Mouse (Mus musculus): ENCODE measurements around the gene Atg5. TPM values are rescaled to one million over a fixed set of nuclear protein-coding genes. Genes with fewer than 3 reads are reported as not detected.

Gene Atg5
- total and polyA plus RNA-seq, 2 experiments from 2014 or later = 20.0 to 25.2 TPM

- Histone ChIP-seq H3K27ac (ENCODE audit: low read depth) (no peak overlapping the region), H3K36me3 (replicated peaks; ENCODE audit: control insufficient read depth, insufficient read depth, low read length) (no peaks in the 10 kb centered on the region), H3K27me3 (ENCODE audit: control insufficient read depth, insufficient read depth, low read length) (no peaks in the 10 kb centered on the region), H3K9me3 (replicated peaks; ENCODE audit: control insufficient read depth, low read length) (no peaks in the 10 kb centered on the region), H3K9ac (replicated peaks; ENCODE audit: low read depth, low read length) (no peak overlapping the region), H3K4me3 (ENCODE audit: low read depth, low read length) (no peak overlapping the region), H3K4me2 (ENCODE audit: low read depth, low read length) (no peak overlapping the region), H3K4me1 (ENCODE audit: control insufficient read depth, insufficient read depth) (no peaks in the 10 kb centered on the region)
- ATAC-seq (ENCODE audit: insufficient read depth, low read depth) (no peak), DNase-seq (ENCODE audit: low spot score) (no peak)
- TF ChIP-seq CTCF (IDR thresholded peaks at IDR 0.05; ENCODE audit: low read depth) = no peak
- no peak for TF ChIP-seq EP300 (IDR thresholded peaks at IDR 0.05; ENCODE audit: low read depth)
- 49% methylated on average over 12 of the region's 12 CpGs for WGBS
Observed at GRCm38 (mm10) chr10:44391509-44392290, 123.5 kb downstream of the Atg5 start.

GRCm38 (mm10) chr10:44392855-44393254, 124.7 kb downstream of the Atg5 start:
- Histone ChIP-seq H3K9ac (replicated peaks; ENCODE audit: low read depth, low read length) (no peak overlapping the region), H3K36me3 (replicated peaks; ENCODE audit: control insufficient read depth, insufficient read depth, low read length) (no peaks in the 10 kb centered on the region), H3K4me2 (ENCODE audit: low read depth, low read length) (no peak overlapping the region), H3K4me3 (ENCODE audit: low read depth, low read length) (no peak overlapping the region), H3K9me3 (replicated peaks; ENCODE audit: control insufficient read depth, low read length) (no peaks in the 10 kb centered on the region), H3K27ac (ENCODE audit: low read depth) (no peak overlapping the region), H3K27me3 (ENCODE audit: control insufficient read depth, insufficient read depth, low read length) (no peaks in the 10 kb centered on the region), H3K4me1 (ENCODE audit: control insufficient read depth, insufficient read depth) (no peaks in the 10 kb centered on the region)
- 81% methylated on average over 8 of the region's 8 CpGs for WGBS
- ATAC-seq (ENCODE audit: insufficient read depth, low read depth) (no peak), DNase-seq (ENCODE audit: low spot score) (no peak)
- TF ChIP-seq EP300 (IDR thresholded peaks at IDR 0.05; ENCODE audit: low read depth) = no peak
- no peak for TF ChIP-seq CTCF (IDR thresholded peaks at IDR 0.05; ENCODE audit: low read depth)

DNA sequence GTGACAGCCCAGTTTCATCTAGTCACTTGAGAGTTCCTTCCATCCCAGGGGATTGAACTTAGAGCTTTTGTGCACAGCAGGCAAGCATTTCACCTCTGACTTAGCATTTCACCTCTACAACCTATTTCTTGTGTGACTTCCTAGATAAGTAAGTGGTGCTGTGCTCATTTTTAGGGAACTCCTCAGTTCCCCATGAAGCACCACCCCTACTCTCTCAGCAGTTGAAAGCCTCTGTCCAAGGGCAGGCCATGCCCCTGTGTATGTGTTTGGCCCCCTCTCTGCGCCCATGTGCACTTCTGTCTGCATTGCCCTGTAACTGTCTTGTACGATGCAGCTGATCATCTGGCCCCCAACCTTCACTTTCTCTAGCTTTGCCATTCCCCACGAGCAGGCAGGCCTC, 132.0 kb downstream of the Atg5 start:
- 73% methylated on average over 3 of the region's 3 CpGs for WGBS
- no peak overlapping the region for H3K9ac ChIP-seq (replicated peaks; ENCODE audit: low read depth, low read length)
- H3K27me3 ChIP-seq (ENCODE audit: control insufficient read depth, insufficient read depth, low read length) = no peaks in the 10 kb centered on the region
- H3K27ac ChIP-seq (ENCODE audit: low read depth) = no peak overlapping the region
- TF ChIP-seq EP300 (IDR thresholded peaks at IDR 0.05; ENCODE audit: low read depth) = no peak
- TF ChIP-seq CTCF (IDR thresholded peaks at IDR 0.05; ENCODE audit: low read depth) = no peak
- no peak overlapping the region for H3K4me3 ChIP-seq (ENCODE audit: low read depth, low read length)
- H3K4me1 ChIP-seq (ENCODE audit: control insufficient read depth, insufficient read depth) = peaks cover 29% of the 10 kb centered on the region
- H3K9me3 ChIP-seq (replicated peaks; ENCODE audit: control insufficient read depth, low read length) = no peaks in the 10 kb centered on the region
- DNase-seq (ENCODE audit: low spot score) = no peak
- ATAC-seq (ENCODE audit: insufficient read depth, low read depth) = no peak
- no peaks in the 10 kb centered on the region for H3K36me3 ChIP-seq (replicated peaks; ENCODE audit: control insufficient read depth, insufficient read depth, low read length)
- H3K4me2 ChIP-seq (ENCODE audit: low read depth, low read length) = no peak overlapping the region

DNA sequence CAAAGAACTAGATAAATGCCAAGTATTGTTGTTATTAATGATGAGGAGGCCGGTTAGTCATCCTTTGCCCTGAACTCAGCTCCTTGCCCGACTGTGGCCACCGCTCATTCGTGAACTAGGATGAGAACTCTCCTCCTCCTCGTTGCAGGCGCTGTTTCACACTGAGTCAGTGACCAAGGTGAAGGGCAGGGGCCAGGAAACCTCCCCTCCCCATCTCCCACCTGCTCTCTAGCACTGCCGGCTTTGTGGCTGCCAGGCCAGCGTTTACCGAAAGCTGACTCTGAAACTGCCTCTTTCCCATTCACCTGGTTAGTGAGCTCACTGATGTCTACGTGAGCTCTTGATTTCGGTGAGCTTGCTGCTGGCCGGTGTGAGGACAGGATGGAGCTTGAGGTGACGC, 132.4 kb downstream of the Atg5 start:
- H3K4me1 ChIP-seq (ENCODE audit: control insufficient read depth, insufficient read depth) = peaks cover 29% of the 10 kb centered on the region
- no peak overlapping the region for H3K4me2 ChIP-seq (ENCODE audit: low read depth, low read length)
- ATAC-seq (ENCODE audit: insufficient read depth, low read depth) (no peak), DNase-seq (ENCODE audit: low spot score) (no peak)
- no peak overlapping the region for H3K4me3 ChIP-seq (ENCODE audit: low read depth, low read length)
- H3K27me3 ChIP-seq (ENCODE audit: control insufficient read depth, insufficient read depth, low read length) = no peaks in the 10 kb centered on the region
- H3K36me3 ChIP-seq (replicated peaks; ENCODE audit: control insufficient read depth, insufficient read depth, low read length) = no peaks in the 10 kb centered on the region
- no peak overlapping the region for H3K27ac ChIP-seq (ENCODE audit: low read depth)
- WGBS = 82% methylated on average over 13 of the region's 13 CpGs
- no peak overlapping the region for H3K9ac ChIP-seq (replicated peaks; ENCODE audit: low read depth, low read length)
- no peaks in the 10 kb centered on the region for H3K9me3 ChIP-seq (replicated peaks; ENCODE audit: control insufficient read depth, low read length)
- TF ChIP-seq EP300 (IDR thresholded peaks at IDR 0.05; ENCODE audit: low read depth) (no peak), CTCF (IDR thresholded peaks at IDR 0.05; ENCODE audit: low read depth) (no peak)

DNA sequence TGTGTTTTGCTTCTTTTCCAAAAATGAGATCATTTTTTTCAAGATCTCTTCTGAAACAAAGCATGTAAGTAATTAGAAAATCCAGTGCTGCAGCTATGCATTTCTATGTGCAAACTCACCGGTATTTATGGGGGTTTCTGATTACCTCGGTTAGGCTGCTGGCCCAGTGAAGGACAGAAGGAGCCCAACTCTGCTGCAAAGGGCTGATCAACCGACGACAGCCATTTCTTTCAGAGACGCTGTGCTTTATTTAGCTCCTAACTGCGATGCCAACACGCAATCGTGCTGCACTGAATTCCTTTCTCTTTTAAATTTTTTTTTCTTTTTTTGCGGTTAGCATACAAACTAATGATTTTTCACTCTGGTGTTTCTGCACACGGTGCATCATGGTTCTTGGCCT, 133.4 kb downstream of the Atg5 start:
- no peaks in the 10 kb centered on the region for H3K36me3 ChIP-seq (replicated peaks; ENCODE audit: control insufficient read depth, insufficient read depth, low read length)
- peaks cover 29% of the 10 kb centered on the region for H3K4me1 ChIP-seq (ENCODE audit: control insufficient read depth, insufficient read depth)
- no peak for TF ChIP-seq CTCF (IDR thresholded peaks at IDR 0.05; ENCODE audit: low read depth)
- TF ChIP-seq EP300 (IDR thresholded peaks at IDR 0.05; ENCODE audit: low read depth) = no peak
- no peaks in the 10 kb centered on the region for H3K9me3 ChIP-seq (replicated peaks; ENCODE audit: control insufficient read depth, low read length)
- H3K9ac ChIP-seq (replicated peaks; ENCODE audit: low read depth, low read length) = no peak overlapping the region
- no peak overlapping the region for H3K4me2 ChIP-seq (ENCODE audit: low read depth, low read length)
- 38% methylated on average over 10 of the region's 10 CpGs for WGBS
- ATAC-seq (ENCODE audit: insufficient read depth, low read depth) (no peak), DNase-seq (ENCODE audit: low spot score) (no peak)
- no peak overlapping the region for H3K27ac ChIP-seq (ENCODE audit: low read depth)
- no peaks in the 10 kb centered on the region for H3K27me3 ChIP-seq (ENCODE audit: control insufficient read depth, insufficient read depth, low read length)
- H3K4me3 ChIP-seq (ENCODE audit: low read depth, low read length) = no peak overlapping the region

DNA sequence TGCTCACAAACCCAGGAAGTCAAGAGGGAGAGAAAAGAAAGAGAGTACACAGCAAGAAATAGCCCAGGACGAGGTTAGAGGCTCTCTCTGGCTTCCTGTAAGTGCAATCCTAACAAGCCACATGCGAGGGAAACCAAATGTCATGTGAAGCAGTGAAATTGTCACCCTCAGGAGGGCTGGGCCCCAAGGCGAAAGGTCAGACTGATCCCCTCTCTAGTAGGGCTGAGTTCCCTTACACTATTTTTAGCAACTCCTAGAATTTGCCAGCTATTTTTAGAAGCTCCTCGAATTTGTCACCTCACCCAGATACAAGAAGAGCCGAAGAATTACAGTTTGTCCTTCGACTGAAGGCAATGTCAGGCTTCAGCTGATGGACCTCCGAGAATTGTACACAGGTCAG, 135.3 kb downstream of the Atg5 start:
- H3K36me3 ChIP-seq (replicated peaks; ENCODE audit: control insufficient read depth, insufficient read depth, low read length) = no peaks in the 10 kb centered on the region
- H3K27me3 ChIP-seq (ENCODE audit: control insufficient read depth, insufficient read depth, low read length) = no peaks in the 10 kb centered on the region
- H3K4me1 ChIP-seq (ENCODE audit: control insufficient read depth, insufficient read depth) = peaks cover 29% of the 10 kb centered on the region
- H3K9ac ChIP-seq (replicated peaks; ENCODE audit: low read depth, low read length) = no peak overlapping the region
- no peak overlapping the region for H3K27ac ChIP-seq (ENCODE audit: low read depth)
- ATAC-seq (ENCODE audit: insufficient read depth, low read depth) (peak; percentile 58), DNase-seq (ENCODE audit: low spot score) (peak; percentile 57)
- H3K4me2 ChIP-seq (ENCODE audit: low read depth, low read length) = no peak overlapping the region
- H3K9me3 ChIP-seq (replicated peaks; ENCODE audit: control insufficient read depth, low read length) = no peaks in the 10 kb centered on the region
- H3K4me3 ChIP-seq (ENCODE audit: low read depth, low read length) = no peak overlapping the region
- WGBS = 27% methylated on average over 7 of the region's 7 CpGs
- TF ChIP-seq CTCF (IDR thresholded peaks at IDR 0.05; ENCODE audit: low read depth) (no peak), EP300 (IDR thresholded peaks at IDR 0.05; ENCODE audit: low read depth) (no peak)

Data from heart, postnatal 0 days (tissue).